Mouse (Mus musculus) embryo, embryonic 9.5 days (tissue): ENCODE data around the gene Gm9821.

Source experiments
- DNase-seq: peaks from one replicate; pipeline ENCODE4 v3.0.0-alpha.2; 2017; ENCODE audit errors: extremely low spot score

Gene Gm9821

GRCm38 (mm10) chr2:91945483-91945882 is at the start of gene Gm9821:
Gm9821 (plus strand) TSS chr2:91945703.
- DNase-seq = no peak

GRCm38 (mm10) chr2:91897968-91898367 is 47.5 kb upstream of the Gm9821 start:
- DNase-seq = no peak

- no peak for DNase-seq
Measured at GRCm38 (mm10) chr2:91899141-91899540, 46.4 kb upstream of the Gm9821 start.

- DNase-seq = no peak
Measured at GRCm38 (mm10) chr2:91900431-91900830, 45.1 kb upstream of the Gm9821 start.

- no peak for DNase-seq
Measured at GRCm38 (mm10) chr2:91902336-91902735, 43.2 kb upstream of the Gm9821 start.

GRCm38 (mm10) chr2:91903171-91903925 is 42.2 kb upstream of the Gm9821 start:
- no peak for DNase-seq

GRCm38 (mm10) chr2:91904618-91905307 is 40.7 kb upstream of the Gm9821 start:
- no peak for DNase-seq

- DNase-seq = no peak
Measured at GRCm38 (mm10) chr2:91906141-91906540, 39.4 kb upstream of the Gm9821 start.

- DNase-seq = no peak
Measured at GRCm38 (mm10) chr2:91912616-91913015, 32.9 kb upstream of the Gm9821 start.

- DNase-seq = no peak
Measured at GRCm38 (mm10) chr2:91913328-91914110, 32.0 kb upstream of the Gm9821 start.

- no peak for DNase-seq
Measured at GRCm38 (mm10) chr2:91916346-91916977, 29.0 kb upstream of the Gm9821 start.

- no peak for DNase-seq
Measured at GRCm38 (mm10) chr2:91917096-91917495, 28.4 kb upstream of the Gm9821 start.

- no peak for DNase-seq
Measured at GRCm38 (mm10) chr2:91920130-91920529, 25.4 kb upstream of the Gm9821 start.

- peak; percentile 59 for DNase-seq
Measured at GRCm38 (mm10) chr2:91921181-91921789, 24.2 kb upstream of the Gm9821 start.

GRCm38 (mm10) chr2:91921790-91922570 is 23.5 kb upstream of the Gm9821 start:
- DNase-seq = peak; percentile 88

GRCm38 (mm10) chr2:91922586-91923414 is 22.7 kb upstream of the Gm9821 start:
- DNase-seq = no peak

GRCm38 (mm10) chr2:91923415-91924337 is 21.8 kb upstream of the Gm9821 start:
- peak; percentile 83 for DNase-seq

GRCm38 (mm10) chr2:91924726-91925125 is 20.8 kb upstream of the Gm9821 start:
- no peak for DNase-seq

GRCm38 (mm10) chr2:91925442-91925841 is 20.1 kb upstream of the Gm9821 start:
- DNase-seq = no peak
